Mouse (Mus musculus) midbrain, embryonic 11.5 days (tissue): ENCODE measurements at regions not wholly inside any gene's neighbourhood (a gene's known extent, or its start where the extent isn't known, plus 50 kb on each side); places are given as distances from the start of the nearest gene placed in this dataset.

Experiments
- ATAC-seq: fragments of 200-750 bp; cut with Nextera tagmentation; 2 replicates; pipeline ENCODE4 v1.8.0; 2017; ENCODE audit warnings: moderate TSS enrichment, moderate library complexity; ENCODE audit not compliant: low FRiP score
- DNase-seq: peaks from one replicate; pipeline ENCODE4 v3.0.0; 2015; ENCODE audit warnings: low spot score; ENCODE audit errors: missing footprints
- H3K27ac ChIP-seq: fragments of 300-500 bp; sonication (generic); 2 replicates; pipeline ENCODE4 v1.5.1; 2014; ENCODE audit warnings: low read depth, low read length
- H3K27me3 ChIP-seq: fragments of 300-500 bp; sonication (generic); 2 replicates; pipeline ENCODE4 v1.6.1; 2014; ENCODE audit warnings: mild to moderate bottlenecking, low read length, moderate library complexity, mixed read lengths; ENCODE audit not compliant: control insufficient read depth, insufficient read depth
- H3K36me3 ChIP-seq: fragments of 300-500 bp; sonication (generic); 2 replicates; pipeline ENCODE4 v1.6.1; 2014; ENCODE audit warnings: mild to moderate bottlenecking, low read length, moderate library complexity, mixed read lengths; ENCODE audit not compliant: control insufficient read depth, insufficient read depth
- H3K4me1 ChIP-seq: fragments of 300-500 bp; sonication (generic); 2 replicates; pipeline ENCODE4 v1.6.1; 2014; ENCODE audit warnings: low read length; ENCODE audit not compliant: control insufficient read depth, insufficient read depth
- H3K4me2 ChIP-seq: fragments of 300-500 bp; sonication (generic); 2 replicates; pipeline ENCODE4 v1.6.1; 2014; ENCODE audit warnings: mild to moderate bottlenecking, moderate library complexity
- H3K4me3 ChIP-seq: fragments of 300-500 bp; sonication (generic); 2 replicates; pipeline ENCODE4 v1.5.1; 2014; ENCODE audit warnings: low read depth, low read length
- H3K9ac ChIP-seq: fragments of 300-500 bp; sonication (generic); 2 replicates; pipeline ENCODE4 v1.6.1; 2014; ENCODE audit warnings: low read length
- H3K9me3 ChIP-seq: fragments of 300-500 bp; sonication (generic); 2 replicates; pipeline ENCODE4 v1.6.1; 2016; ENCODE audit warnings: low read length; ENCODE audit not compliant: control insufficient read depth
- WGBS: fragments of 180-500 bp; shearing (Covaris S2); extraction: QIAGEN DNeasy Blood & Tissue Kit; methylation state at CpG from one replicate; pipeline ENCODE4 v1.1.7; 2014; 5-methylcytosine and 5-hydroxymethylcytosine counted together

- 81% methylated on average over 1 of the region's 1 CpGs for WGBS
Measured at GRCm38 (mm10) chr4:106121306-106121705, 194.7 kb upstream of the Usp24 start.

GRCm38 (mm10) chr4:106123038-106123654 lies 192.9 kb upstream of the Usp24 start:
- no peak for ATAC-seq

More at GRCm38 (mm10) chr4:106121306-106121705, 194.7 kb upstream of the Usp24 start:
- no peak for ATAC-seq
- H3K9me3 ChIP-seq: no peaks in the 10 kb centered on the region
- no peak overlapping the region for H3K27ac ChIP-seq
- no peak overlapping the region for H3K4me3 ChIP-seq
- H3K4me1 ChIP-seq: no peaks in the 10 kb centered on the region
- no peak for DNase-seq
- no peaks in the 10 kb centered on the region for H3K27me3 ChIP-seq
- H3K9ac ChIP-seq: no peak overlapping the region
- no peak overlapping the region for H3K4me2 ChIP-seq
- H3K36me3 ChIP-seq: no peaks in the 10 kb centered on the region

GRCm38 (mm10) chr4:106127199-106127598 lies 188.8 kb upstream of the Usp24 start:
- no peak overlapping the region for H3K4me3 ChIP-seq
- H3K9ac ChIP-seq: no peak overlapping the region
- 0 out of 2 replicates have a peak, but pooled peaks have one; percentile 22 for ATAC-seq
- WGBS: 33% methylated on average over 5 of the region's 5 CpGs
- no peaks in the 10 kb centered on the region for H3K27me3 ChIP-seq
- peak; percentile 85 for DNase-seq
- no peak overlapping the region for H3K4me2 ChIP-seq
- H3K4me1 ChIP-seq: no peaks in the 10 kb centered on the region
- no peaks in the 10 kb centered on the region for H3K9me3 ChIP-seq
- H3K36me3 ChIP-seq: no peaks in the 10 kb centered on the region
- no peak overlapping the region for H3K27ac ChIP-seq

More at GRCm38 (mm10) chr4:106123038-106123654, 192.9 kb upstream of the Usp24 start:
- no peaks in the 10 kb centered on the region for H3K9me3 ChIP-seq
- H3K4me2 ChIP-seq: no peak overlapping the region
- no peak overlapping the region for H3K9ac ChIP-seq
- no peak overlapping the region for H3K4me3 ChIP-seq
- no peaks in the 10 kb centered on the region for H3K27me3 ChIP-seq
- DNase-seq: no peak
- no peaks in the 10 kb centered on the region for H3K36me3 ChIP-seq
- WGBS: 89% methylated on average over 8 of the region's 8 CpGs
- H3K27ac ChIP-seq: no peak overlapping the region
- H3K4me1 ChIP-seq: no peaks in the 10 kb centered on the region

- Histone ChIP-seq H3K9ac (no peak overlapping the region), H3K27ac (no peak overlapping the region), H3K36me3 (no peaks in the 10 kb centered on the region), H3K9me3 (no peaks in the 10 kb centered on the region), H3K4me3 (no peak overlapping the region), H3K4me1 (no peaks in the 10 kb centered on the region), H3K27me3 (no peaks in the 10 kb centered on the region), H3K4me2 (no peak overlapping the region)
- DNase-seq: peak; percentile 86
- 63% methylated on average over 7 of the region's 7 CpGs for WGBS
- no peak for ATAC-seq
Measured at GRCm38 (mm10) chr4:106127641-106128040, 188.4 kb upstream of the Usp24 start.

- Histone ChIP-seq H3K36me3 (no peaks in the 10 kb centered on the region), H3K27ac (no peak overlapping the region)
- WGBS: 81% methylated on average over 7 of the region's 7 CpGs
Measured at GRCm38 (mm10) chr4:106129327-106129726, 186.7 kb upstream of the Usp24 start.

GRCm38 (mm10) chr4:106129803-106130202 lies 186.2 kb upstream of the Usp24 start:
- no peak overlapping the region for H3K9ac ChIP-seq
- H3K27ac ChIP-seq: no peak overlapping the region
- no peaks in the 10 kb centered on the region for H3K36me3 ChIP-seq
- WGBS: 85% methylated on average over 2 of the region's 2 CpGs
- ATAC-seq: no peak
- no peaks in the 10 kb centered on the region for H3K9me3 ChIP-seq
- H3K4me3 ChIP-seq: no peak overlapping the region
- DNase-seq: no peak
- H3K27me3 ChIP-seq: no peaks in the 10 kb centered on the region
- H3K4me2 ChIP-seq: no peak overlapping the region
- H3K4me1 ChIP-seq: no peaks in the 10 kb centered on the region

More at GRCm38 (mm10) chr4:106129327-106129726, 186.7 kb upstream of the Usp24 start:
- Histone ChIP-seq H3K9ac (no peak overlapping the region), H3K4me1 (no peaks in the 10 kb centered on the region), H3K27me3 (no peaks in the 10 kb centered on the region), H3K4me3 (no peak overlapping the region), H3K9me3 (no peaks in the 10 kb centered on the region), H3K4me2 (no peak overlapping the region)
- ATAC-seq (no peak), DNase-seq (no peak)

GRCm38 (mm10) chr4:106133746-106134730 lies 182.0 kb upstream of the Usp24 start:
- Histone ChIP-seq H3K9me3 (no peaks in the 10 kb centered on the region), H3K27ac (no peak overlapping the region), H3K4me2 (no peak overlapping the region), H3K36me3 (no peaks in the 10 kb centered on the region), H3K9ac (no peak overlapping the region), H3K4me1 (no peaks in the 10 kb centered on the region), H3K4me3 (no peak overlapping the region), H3K27me3 (no peaks in the 10 kb centered on the region)
- ATAC-seq: no peak
- DNase-seq: peak; percentile 81
- WGBS: 58% methylated on average over 10 of the region's 10 CpGs

GRCm38 (mm10) chr4:106142741-106143140 lies 173.3 kb upstream of the Usp24 start:
- WGBS: 91% methylated on average over 4 of the region's 4 CpGs

More at GRCm38 (mm10) chr4:106142741-106143140, 173.3 kb upstream of the Usp24 start:
- no peak overlapping the region for H3K27ac ChIP-seq
- H3K9me3 ChIP-seq: no peaks in the 10 kb centered on the region
- no peak overlapping the region for H3K9ac ChIP-seq
- ATAC-seq (no peak), DNase-seq (peak; percentile 28)
- H3K36me3 ChIP-seq: no peaks in the 10 kb centered on the region
- H3K4me1 ChIP-seq: no peaks in the 10 kb centered on the region
- no peak overlapping the region for H3K4me2 ChIP-seq
- H3K4me3 ChIP-seq: no peak overlapping the region
- no peaks in the 10 kb centered on the region for H3K27me3 ChIP-seq
